Mouse (Mus musculus): ENCODE measurements around the gene Tent5b.

DNA sequence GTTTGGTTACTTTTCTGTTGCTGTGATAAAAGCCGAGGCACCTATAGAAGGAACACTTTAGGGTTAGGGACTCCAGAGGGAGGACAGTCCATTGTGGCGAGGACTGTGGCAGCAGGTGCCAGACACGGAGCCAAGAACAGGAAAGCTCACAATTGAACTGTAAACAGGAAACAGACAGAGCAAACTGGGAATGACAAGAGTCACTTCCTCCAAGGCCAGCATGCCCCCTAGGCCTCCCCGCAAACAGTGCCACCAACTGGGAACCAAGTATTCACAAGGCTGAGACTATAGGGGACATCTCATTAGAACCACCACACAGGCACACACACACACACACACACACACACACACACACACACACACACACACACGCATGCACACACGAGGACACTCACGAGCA lies 27.5 kb upstream of the Tent5b start:
- no peak for TF ChIP-seq POLR2A (IDR thresholded peaks at IDR 0.05; ENCODE audit: control insufficient read depth, low read depth, low read length)
- no peak for TF ChIP-seq CTCF (IDR thresholded peaks at IDR 0.05; ENCODE audit: control insufficient read depth, insufficient read depth, insufficient replicate concordance, low read depth, low read length)

All from testis, adult 2 months (tissue).